Mouse (Mus musculus): ENCODE data around the gene Snx9.

- no peak for TF ChIP-seq POLR2A (IDR thresholded peaks at IDR 0.05; ENCODE audit: extremely low read depth, insufficient read depth, low read length)
- no peak for TF ChIP-seq CTCF (IDR thresholded peaks at IDR 0.05; ENCODE audit: extremely low read depth, insufficient read depth, low read length)
Measured at GRCm38 (mm10) chr17:5834798-5835328, 6.3 kb upstream of the Snx9 start.
